Mouse (Mus musculus) kidney, postnatal 10 days (tissue): ENCODE measurements around the gene Casp8.
"Not testable (repeated sequence)": the region's sequence is repeated elsewhere in the genome, so short reads cannot be mapped to it uniquely, and the experiment has no call there.

ENCODE experiments used
- DNase-seq: peaks from one replicate; pipeline ENCODE4 v3.0.0; 2021; ENCODE audit warnings: mixed read lengths

The Casp8 gene

DNA sequence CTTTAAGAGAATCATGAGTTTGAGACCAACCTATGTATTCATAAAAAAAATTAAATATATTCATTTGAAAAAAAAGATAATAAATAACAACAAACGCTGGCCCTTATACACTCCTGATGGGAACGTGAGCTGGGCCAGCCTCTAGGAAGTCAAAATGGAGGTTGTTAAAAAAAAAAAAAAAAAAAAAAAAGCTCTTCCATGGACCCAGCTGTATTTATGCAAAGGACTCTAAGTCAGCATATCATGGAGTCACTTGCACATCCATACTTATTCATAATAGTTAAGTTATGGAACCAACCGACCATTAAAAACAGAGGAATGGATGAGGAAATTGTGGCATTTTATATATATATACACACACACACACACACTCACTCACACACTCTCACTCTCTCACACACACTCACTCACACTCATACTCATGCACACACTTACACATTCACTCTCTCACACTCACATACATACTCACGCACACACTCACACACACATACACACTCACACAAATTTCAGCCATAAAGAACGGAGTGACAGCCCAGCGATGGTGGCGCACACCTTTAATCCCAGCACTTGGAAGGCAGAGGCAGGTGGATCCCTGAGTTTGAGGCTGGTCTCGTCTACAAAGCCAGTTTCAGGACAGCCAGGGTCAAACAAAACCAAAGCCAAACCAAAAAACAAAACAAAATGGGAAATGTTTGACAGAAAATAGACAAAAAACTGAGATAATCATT lies 6.5 kb downstream of the Casp8 start:
- DNase-seq: no peak

DNA sequence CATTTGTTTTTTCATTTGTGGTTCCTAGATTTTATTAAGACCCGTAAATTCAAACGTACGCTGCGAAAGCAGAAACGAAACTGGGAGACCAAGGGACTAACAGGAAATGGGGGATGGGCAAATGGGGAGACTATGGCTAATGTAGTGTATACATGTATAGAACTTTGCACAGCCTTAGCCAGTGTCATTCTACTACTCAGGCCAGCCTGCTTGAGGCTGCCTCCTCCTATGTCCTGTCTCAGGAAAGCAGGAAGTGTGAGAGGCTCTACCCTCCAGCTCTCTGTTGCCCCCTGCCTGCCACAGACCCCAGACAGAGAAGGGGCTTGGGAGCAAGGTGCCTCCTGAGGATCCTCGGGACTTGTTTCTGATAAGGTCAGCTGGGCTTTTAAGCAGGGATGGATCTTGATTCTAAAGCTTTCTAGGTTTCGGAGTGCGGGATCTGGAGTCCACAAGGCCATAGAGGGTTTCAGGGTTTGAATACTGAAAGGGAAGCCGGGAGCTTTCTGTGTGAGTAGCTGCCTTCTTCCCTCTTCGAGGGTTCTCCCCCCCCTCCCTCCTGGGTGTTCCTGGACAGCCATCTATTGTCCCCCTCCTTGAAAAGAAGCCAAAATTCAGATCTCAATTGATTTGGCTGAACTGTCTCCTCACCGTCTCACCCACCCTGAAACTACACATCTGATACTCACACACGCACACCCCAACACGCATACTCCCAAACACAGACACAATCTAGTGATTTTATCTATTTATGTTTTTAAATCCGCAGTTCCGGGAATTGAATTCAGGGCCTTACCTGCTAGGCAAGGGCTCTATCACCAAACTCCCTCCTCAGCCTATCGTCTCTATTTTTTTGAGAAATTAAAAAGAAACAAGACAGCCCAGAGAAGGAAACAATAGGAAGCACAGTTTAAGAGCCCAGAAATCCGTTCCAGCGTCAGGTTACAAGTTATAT lies 7.4 kb downstream of the Casp8 start:
- DNase-seq: peak; percentile 75

DNA sequence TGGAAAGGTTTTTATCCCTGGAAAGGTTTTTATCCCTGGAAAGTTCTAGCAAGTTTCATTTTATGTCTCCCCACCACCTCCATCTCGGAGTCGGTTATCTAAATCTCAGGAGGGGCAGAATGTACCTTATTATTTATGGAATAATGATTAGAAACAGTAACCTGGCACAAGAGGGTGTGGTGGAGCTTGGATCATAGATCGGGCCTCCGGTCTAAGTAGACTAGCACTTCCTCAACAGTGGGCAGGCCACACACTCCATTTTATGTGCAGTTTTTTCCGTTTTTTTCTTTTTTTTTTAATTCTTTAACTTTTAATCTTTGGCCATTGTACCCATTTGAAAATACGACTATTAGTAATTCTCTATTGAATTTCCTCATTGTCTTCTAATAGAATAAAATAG lies 8.4 kb downstream of the Casp8 start:
- no peak for DNase-seq

DNA sequence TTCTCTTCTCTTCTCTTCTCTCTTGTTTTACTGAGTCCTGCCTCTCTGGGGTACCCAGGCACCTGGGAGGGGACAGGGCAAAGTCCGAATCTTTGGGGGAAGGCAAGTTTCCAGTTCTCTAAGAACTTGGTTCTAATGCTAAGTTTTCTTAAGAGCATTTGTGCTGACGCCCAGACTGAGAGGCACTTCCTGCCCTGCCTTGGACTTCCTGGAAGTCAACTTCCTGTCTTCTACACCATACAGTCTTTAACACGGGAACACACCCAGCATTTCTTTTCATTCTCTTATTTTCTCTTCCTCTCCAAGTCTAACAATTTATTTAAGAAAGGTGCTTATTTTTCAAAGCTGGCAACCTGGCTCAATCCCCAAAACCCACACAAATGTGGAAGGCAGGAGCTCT lies 11.5 kb downstream of the Casp8 start:
- DNase-seq: no peak

DNA sequence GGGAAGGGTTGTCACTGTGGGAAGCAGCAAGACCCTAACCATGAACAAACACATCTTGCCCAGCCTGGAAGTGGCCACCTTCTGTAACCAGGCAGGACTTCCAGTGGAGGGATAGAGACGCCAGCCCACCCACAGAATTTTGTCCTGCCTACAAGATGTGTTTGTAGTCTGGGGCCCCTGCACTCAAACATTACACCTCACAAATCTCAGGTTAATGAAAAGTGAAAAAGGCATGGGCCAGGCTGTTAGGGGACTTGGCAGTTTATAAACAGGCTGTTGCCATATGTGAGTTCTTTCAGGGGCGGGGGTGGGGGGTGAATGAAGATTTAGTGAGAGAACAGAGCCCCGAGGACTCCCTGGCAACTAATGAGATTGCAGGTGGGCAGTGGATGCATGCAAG lies 31.1 kb downstream of the Casp8 start:
- DNase-seq: no peak

DNA sequence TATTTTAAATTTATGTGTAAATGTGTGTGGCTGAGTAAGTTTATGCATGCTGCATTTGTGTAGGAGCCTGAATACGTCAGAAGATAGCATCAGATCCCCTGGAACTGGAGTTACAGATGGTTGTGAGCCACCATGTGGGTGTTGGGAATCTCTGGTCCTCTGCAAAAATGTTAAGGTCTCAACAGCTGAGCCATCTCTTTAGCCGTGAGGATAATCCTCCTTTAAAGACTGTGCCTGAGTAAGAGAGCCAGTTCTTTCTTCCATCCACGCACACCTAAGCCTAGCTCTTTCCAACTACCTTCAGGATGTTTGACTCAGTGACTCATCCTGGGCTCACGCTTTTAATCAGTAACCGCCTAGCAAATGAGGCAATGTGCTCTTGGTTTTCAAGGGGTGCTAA lies 35.6 kb downstream of the Casp8 start:
- DNase-seq: no peak

DNA sequence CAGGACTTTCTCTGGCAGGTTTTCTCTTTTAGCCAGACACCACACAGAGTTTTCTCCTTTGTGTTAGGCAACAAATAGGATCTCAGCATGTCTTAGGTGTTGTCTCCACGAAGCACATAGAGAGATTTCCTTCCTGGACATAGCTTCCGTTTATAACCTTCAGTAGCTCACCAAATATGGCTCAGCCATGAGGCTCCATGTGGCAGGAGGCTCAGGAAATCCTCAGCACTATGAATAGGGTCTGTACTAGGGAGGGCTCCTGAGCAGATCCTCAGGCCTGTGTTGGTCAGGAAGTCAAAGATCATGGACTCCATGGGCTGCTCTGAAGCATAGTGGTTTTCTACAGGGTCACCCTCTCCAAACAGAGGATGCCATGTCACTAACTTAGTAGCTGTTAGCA lies 37.0 kb downstream of the Casp8 start:
- no peak for DNase-seq

DNA sequence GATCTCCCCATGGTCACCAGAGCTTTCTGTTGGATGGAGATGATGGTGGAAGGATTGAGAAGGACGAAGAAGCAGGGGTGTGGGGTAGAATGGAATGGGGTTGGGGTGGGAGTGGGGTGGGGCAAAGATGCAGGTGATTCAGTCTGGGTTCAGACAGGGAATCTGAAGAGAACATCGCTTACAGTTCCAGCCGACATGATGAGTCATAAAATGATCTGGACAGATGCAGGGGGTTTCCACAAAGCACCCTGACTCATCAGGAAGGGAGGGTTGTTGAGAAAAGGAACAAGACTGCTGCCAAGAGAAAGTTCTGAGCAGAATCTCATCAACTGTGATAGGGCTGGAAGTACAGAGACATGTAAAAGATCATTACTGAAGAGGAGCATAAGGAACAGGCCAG lies 61.6 kb downstream of the Casp8 start:
- not testable (repeated sequence) for DNase-seq

DNA sequence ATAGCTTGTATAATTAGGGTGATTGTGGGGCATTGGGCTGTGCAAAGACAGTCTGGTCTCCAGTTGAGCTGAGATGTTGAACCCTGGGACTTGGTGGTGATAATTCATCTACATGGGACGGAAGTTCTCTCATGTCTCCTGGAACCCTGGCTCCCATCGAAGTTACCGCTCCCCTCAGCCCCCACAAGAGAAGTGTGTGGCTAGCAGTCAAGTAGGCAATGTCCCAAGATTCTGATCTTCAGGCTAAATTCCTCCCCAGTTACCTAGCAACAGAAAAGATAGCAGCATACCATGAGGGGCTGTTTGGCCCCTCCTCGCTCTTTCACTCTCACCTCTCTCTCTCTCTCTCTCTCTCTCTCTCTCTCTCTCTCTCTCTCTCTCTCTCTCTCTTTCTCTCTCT lies 64.0 kb downstream of the Casp8 start:
- not testable (repeated sequence) for DNase-seq

DNA sequence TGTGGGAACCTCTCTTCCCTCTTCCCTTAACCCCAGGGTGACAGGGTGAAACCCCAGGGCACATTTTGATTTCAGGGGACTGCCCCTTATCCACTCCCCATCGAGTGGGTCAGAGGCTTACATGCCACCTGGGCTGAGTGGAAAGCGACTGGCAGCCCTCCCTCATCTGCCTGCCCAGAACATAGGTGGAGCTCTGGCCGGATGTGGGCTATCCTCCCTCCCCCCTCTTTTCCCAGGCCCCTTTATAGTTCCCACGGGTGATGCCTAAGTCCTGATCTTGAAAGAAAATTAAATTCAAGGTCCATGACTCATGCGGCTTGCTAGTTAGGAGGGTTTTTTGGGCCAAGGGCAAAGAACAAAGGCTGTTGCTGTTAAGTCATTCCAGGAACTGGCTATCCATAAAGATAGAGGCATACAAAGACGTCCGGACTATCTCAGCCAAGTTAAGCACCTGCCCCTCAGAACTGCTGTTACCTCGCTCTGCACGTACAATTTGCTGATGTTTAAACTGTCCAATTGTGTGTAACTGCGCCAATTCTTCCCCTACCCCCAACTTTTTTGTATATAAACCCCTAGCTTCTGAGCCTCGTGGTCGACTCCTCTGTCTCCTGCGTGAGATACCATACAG lies 64.7 kb downstream of the Casp8 start:
- peak; percentile 11 for DNase-seq

DNA sequence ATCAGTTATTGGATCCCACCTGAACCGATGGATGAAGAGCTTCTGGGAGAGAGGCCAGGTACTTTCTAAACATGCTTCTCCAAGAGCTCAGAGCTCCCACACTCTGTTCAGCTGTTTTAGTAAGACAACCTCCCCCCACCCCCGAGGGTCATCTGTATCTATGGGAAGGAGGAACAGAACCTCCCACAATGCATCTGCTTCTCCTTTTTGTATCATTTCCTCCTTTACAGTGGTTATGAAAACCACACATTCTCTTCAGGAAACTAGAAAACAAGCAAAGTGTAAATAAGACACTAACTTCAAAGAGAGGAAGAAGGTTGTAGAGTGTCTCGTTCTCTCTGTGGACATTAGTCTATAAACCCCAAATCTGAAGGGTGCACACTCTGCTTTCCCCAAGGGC lies 65.4 kb downstream of the Casp8 start:
- DNase-seq: not testable (repeated sequence)

DNA sequence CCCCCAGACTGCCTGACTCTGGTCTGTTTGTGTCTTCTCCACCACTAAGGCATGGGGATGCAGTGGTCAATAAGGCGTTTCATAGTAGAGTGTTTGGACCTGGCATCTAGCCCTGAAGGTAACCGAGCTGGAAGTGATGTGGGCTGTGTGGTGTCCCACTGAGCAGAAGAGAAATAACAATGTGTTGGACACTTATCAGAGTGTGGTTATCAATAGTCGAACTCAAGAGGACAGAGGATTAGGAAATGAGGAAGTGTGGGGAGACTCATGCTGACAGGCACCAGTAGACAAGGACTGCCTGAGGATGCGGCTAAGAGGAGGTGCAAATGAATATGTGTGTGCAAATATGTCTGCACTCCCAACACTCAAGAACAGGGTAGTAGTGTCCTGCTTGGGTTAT lies 81.3 kb downstream of the Casp8 start:
- DNase-seq: not testable (repeated sequence)

DNA sequence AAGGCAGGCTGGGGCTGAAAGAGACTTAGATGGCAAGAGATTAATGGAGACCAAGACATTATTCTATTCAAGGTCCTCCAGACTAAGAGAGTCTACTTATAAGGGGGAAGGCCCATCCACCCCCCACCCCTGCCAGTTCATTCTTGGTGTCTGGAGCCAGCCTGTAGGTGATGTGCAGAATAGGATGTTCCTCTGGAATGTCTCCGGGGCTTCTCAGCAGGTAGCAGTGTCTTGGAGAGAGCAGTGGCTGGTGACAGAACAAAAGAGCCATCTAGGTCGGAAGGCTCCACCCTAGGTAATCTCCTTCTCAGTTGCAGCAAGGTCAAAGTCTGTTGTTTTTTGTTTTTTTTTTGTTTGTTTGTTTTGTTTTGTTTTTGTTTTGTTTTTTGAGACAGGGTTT lies 84.1 kb downstream of the Casp8 start:
- DNase-seq: not testable (repeated sequence)

DNA sequence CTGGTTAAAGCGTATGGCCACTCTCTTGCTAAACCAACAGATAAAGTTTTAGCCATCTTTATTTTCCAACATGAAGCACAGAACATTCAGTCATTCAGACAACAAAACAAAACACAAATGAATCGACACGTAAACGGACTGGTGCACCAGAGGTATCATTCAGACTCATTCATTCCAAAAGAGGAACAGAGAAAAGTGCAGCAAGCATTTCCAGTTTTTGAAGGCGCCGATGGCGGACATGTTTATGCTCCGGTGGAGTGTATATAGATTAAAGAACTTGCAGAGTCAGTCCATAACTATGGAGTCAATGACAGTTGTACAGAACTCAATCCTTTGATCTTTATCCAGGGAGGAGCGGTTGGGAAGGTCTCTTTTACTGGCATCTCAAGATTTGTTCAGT lies 88.1 kb downstream of the Casp8 start:
- DNase-seq: not testable (repeated sequence)

DNA sequence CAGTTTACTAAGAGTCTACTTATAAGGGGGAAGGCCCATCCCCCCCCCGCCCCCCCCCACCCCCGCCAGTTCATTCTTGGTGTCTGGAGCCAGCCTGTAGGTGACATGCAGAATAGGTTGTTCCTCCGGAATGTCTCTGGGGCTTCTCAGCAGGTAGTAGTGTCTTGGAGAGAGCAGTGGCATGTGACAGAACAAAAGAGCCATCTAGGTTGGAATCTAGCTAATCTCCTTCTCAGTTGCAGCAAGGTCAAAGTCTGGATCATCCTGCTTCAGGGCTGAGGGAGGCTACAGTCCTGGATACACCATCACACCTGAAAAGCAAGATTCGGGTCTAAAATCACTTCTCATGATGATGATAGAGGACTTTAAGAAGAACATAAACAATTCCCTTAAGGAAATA lies 90.5 kb downstream of the Casp8 start:
- no peak for DNase-seq

DNA sequence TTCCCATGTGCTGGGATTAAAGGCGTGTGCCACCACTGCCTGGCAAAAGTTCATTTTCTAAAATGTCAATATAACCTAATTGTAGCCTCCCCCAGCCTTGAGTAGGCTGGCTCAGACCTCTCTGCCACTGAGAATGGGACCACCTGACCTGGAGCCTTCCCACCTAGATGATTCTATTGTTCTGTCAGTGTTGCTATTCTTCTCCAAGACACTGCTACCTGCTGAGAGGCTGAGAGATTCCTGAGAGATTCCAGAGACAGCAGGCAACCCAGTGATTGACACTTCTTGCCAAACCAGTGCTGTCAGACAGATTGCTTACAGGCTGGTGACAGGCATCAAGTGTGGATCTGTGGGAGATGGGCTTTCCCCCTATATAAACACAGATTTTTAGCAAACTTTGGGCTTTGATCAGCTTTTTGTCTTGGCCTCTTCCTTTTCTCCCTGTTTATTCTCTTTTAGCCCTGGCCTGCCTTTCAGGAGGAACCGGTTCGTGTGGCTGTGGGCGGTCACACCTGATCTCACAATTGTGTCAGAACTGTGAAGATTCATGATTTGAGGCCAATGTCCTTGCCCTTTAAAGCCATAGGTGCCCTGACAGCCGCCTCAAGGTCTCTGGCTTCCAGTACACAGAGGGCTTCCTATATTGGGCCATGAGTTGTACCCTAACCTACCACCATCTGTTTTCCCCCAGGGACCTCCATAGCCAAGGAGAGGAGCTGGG lies 94.8 kb downstream of the Casp8 start:
- peak; percentile 43 for DNase-seq

DNA sequence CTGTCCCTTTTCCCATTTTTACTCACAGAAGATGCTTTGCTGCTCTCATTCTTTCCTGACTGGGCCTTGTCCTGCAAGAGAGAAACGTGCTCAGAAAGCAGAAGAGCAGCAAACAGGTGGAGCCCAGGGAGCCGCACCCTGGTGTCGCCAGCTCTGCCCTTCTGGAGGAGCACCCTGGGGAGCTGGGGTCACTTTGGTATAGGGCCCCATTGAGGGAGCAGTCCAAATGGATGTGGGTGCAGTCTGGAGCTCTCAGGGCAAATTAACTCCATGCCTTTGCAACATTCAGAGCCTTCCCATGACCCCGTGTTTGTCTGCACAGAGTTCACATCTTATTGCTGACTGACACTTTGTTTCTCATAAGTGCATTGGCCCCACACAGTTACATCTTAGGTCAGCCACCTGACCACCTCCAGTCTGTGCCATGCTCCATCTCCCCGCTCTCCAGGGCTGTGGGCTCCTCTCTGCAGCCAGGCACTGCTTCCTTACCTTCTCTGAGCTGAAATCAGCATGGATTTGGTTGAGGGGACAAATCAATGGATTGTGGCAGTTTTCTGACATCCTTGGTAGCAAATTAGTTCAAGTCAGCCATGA lies 95.6 kb downstream of the Casp8 start:
- DNase-seq: not testable (repeated sequence)

DNA sequence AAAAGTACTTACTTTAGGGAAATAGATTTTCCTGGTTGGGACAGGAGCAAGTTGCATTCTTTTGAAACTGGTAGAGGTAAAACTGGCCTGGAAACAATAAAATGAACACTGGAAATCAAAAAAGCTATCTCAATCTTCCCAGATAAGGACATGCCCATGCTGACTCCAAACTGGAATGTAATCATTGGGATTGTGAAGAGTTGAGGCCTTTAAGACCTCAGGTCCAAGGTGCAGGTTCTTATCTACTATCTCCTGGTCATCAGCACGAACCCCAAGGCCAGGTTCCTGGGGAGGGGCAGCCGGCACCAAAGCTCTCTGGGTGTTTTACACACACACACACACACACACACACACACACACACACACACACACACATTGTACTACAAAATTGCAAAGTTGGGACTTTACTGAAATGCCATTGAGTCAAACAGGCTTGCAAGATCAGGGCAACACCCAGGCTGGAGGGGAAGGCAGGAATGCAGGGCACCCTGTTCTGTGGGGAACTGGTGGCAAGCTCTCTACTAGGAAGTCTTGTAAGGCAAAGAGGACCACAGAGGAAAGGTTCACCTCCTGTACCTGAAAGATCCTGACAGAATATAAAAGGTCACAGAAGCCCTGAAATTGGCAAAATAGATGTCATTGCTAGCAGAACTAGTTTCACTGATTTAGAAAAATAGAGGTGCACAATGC lies 96.5 kb downstream of the Casp8 start:
- DNase-seq: not testable (repeated sequence)

DNA sequence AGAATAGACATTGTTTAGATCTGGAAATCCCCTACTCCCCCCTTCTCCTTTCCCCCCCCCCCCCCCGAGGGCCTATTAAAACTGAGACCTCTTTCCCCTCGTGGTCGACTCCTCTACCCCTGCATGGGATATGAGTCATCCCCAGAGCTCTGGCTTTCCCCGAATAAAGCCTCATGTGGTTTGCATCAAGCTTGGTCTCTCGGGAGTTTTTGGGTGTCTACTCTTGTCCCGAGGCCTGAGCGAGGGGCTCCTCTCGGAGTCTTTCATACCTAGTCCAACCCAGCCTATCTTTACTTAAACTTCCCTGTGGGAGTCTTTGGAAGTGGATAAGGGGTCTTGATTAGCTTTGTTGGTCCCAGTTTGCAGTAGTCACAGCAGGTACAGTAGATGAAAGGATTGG lies 97.2 kb downstream of the Casp8 start:
- DNase-seq: not testable (repeated sequence)
